Mouse (Mus musculus): ENCODE data around the gene Nr1h3.

Nr1h3 gene

GRCm38 (mm10) chr2:91139311-91139710 lies 63.3 kb downstream of the Nr1h3 start:
- no peak for DNase-seq (ENCODE audit: low spot score)

GRCm38 (mm10) chr2:91137481-91137880 lies 65.2 kb downstream of the Nr1h3 start:
- DNase-seq (ENCODE audit: low spot score): no peak

GRCm38 (mm10) chr2:91136513-91137412 lies 65.9 kb downstream of the Nr1h3 start:
- no peak for DNase-seq (ENCODE audit: low spot score)
